Mouse (Mus musculus): ENCODE measurements at regions not wholly inside any gene's neighbourhood (a gene's known extent, or its start where the extent isn't known, plus 50 kb on each side); places are given as distances from the start of the nearest gene placed in this dataset.

- H3K4me3 ChIP-seq (ENCODE audit: insufficient read depth, low read depth, low read length): no peak overlapping the region
- 92% methylated on average over 4 of the region's 4 CpGs for WGBS
- TF ChIP-seq CTCF (conservative IDR thresholded peaks at IDR 0.05; ENCODE audit: insufficient read depth, insufficient read length, low read depth, low read length) (no peak), POLR2A (IDR thresholded peaks at IDR 0.05; ENCODE audit: low read depth, low read length) (no peak)
- no peak for DNase-seq
- H3K27ac ChIP-seq (ENCODE audit: insufficient read depth, low read depth, low read length): no peak overlapping the region
- no peaks in the 10 kb centered on the region for H3K27me3 ChIP-seq (replicated peaks; ENCODE audit: control insufficient read depth, insufficient read depth, low read length)
- H3K36me3 ChIP-seq (ENCODE audit: control insufficient read depth, insufficient read depth, low read length): no peaks in the 10 kb centered on the region
- no peaks in the 10 kb centered on the region for H3K4me1 ChIP-seq (ENCODE audit: control insufficient read depth, insufficient read depth, low read length)
Measured at GRCm38 (mm10) chr3:144352559-144352958, 147.5 kb upstream of the Lmo4 start.

- H3K27me3 ChIP-seq (replicated peaks; ENCODE audit: control insufficient read depth, insufficient read depth, low read length): no peaks in the 10 kb centered on the region
- 53% methylated on average over 9 of the region's 9 CpGs for WGBS
- H3K4me1 ChIP-seq (ENCODE audit: control insufficient read depth, insufficient read depth, low read length): no peaks in the 10 kb centered on the region
- TF ChIP-seq CTCF (conservative IDR thresholded peaks at IDR 0.05; ENCODE audit: insufficient read depth, insufficient read length, low read depth, low read length) (no peak), POLR2A (IDR thresholded peaks at IDR 0.05; ENCODE audit: low read depth, low read length) (no peak)
- H3K36me3 ChIP-seq (ENCODE audit: control insufficient read depth, insufficient read depth, low read length): no peaks in the 10 kb centered on the region
- DNase-seq: no peak
- H3K4me3 ChIP-seq (ENCODE audit: insufficient read depth, low read depth, low read length): no peak overlapping the region
- no peak overlapping the region for H3K27ac ChIP-seq (ENCODE audit: insufficient read depth, low read depth, low read length)
Measured at GRCm38 (mm10) chr3:144348431-144348830, 143.4 kb upstream of the Lmo4 start.

- H3K27me3 ChIP-seq (replicated peaks; ENCODE audit: control insufficient read depth, insufficient read depth, low read length): no peaks in the 10 kb centered on the region
- H3K4me1 ChIP-seq (ENCODE audit: control insufficient read depth, insufficient read depth, low read length): no peaks in the 10 kb centered on the region
- no peak overlapping the region for H3K4me3 ChIP-seq (ENCODE audit: insufficient read depth, low read depth, low read length)
- no peak for DNase-seq
- no peaks in the 10 kb centered on the region for H3K36me3 ChIP-seq (ENCODE audit: control insufficient read depth, insufficient read depth, low read length)
- TF ChIP-seq POLR2A (IDR thresholded peaks at IDR 0.05; ENCODE audit: low read depth, low read length) (no peak), CTCF (conservative IDR thresholded peaks at IDR 0.05; ENCODE audit: insufficient read depth, insufficient read length, low read depth, low read length) (no peak)
- WGBS: 48% methylated on average over 3 of the region's 3 CpGs
- no peak overlapping the region for H3K27ac ChIP-seq (ENCODE audit: insufficient read depth, low read depth, low read length)
Measured at GRCm38 (mm10) chr3:144335237-144335636, 130.2 kb upstream of the Lmo4 start.

GRCm38 (mm10) chr3:144334201-144334600 lies 129.2 kb upstream of the Lmo4 start:
- DNase-seq: no peak
- TF ChIP-seq POLR2A (IDR thresholded peaks at IDR 0.05; ENCODE audit: low read depth, low read length): no peak
- no peak for TF ChIP-seq CTCF (conservative IDR thresholded peaks at IDR 0.05; ENCODE audit: insufficient read depth, insufficient read length, low read depth, low read length)
- WGBS: 76% methylated on average over 5 of the region's 5 CpGs
- Histone ChIP-seq H3K4me3 (ENCODE audit: insufficient read depth, low read depth, low read length) (no peak overlapping the region), H3K4me1 (ENCODE audit: control insufficient read depth, insufficient read depth, low read length) (no peaks in the 10 kb centered on the region), H3K36me3 (ENCODE audit: control insufficient read depth, insufficient read depth, low read length) (no peaks in the 10 kb centered on the region), H3K27ac (ENCODE audit: insufficient read depth, low read depth, low read length) (no peak overlapping the region), H3K27me3 (replicated peaks; ENCODE audit: control insufficient read depth, insufficient read depth, low read length) (no peaks in the 10 kb centered on the region)

GRCm38 (mm10) chr3:144332353-144332752 lies 127.3 kb upstream of the Lmo4 start:
- DNase-seq: no peak
- 24% methylated on average over 5 of the region's 5 CpGs for WGBS
- Histone ChIP-seq H3K27ac (ENCODE audit: insufficient read depth, low read depth, low read length) (no peak overlapping the region), H3K27me3 (replicated peaks; ENCODE audit: control insufficient read depth, insufficient read depth, low read length) (no peaks in the 10 kb centered on the region), H3K36me3 (ENCODE audit: control insufficient read depth, insufficient read depth, low read length) (no peaks in the 10 kb centered on the region), H3K4me3 (ENCODE audit: insufficient read depth, low read depth, low read length) (no peak overlapping the region), H3K4me1 (ENCODE audit: control insufficient read depth, insufficient read depth, low read length) (no peaks in the 10 kb centered on the region)
- TF ChIP-seq CTCF (conservative IDR thresholded peaks at IDR 0.05; ENCODE audit: insufficient read depth, insufficient read length, low read depth, low read length) (no peak), POLR2A (IDR thresholded peaks at IDR 0.05; ENCODE audit: low read depth, low read length) (no peak)

GRCm38 (mm10) chr3:144329117-144329516 lies 124.1 kb upstream of the Lmo4 start:
- Histone ChIP-seq H3K4me1 (ENCODE audit: control insufficient read depth, insufficient read depth, low read length) (no peaks in the 10 kb centered on the region), H3K36me3 (ENCODE audit: control insufficient read depth, insufficient read depth, low read length) (no peaks in the 10 kb centered on the region), H3K27ac (ENCODE audit: insufficient read depth, low read depth, low read length) (no peak overlapping the region), H3K4me3 (ENCODE audit: insufficient read depth, low read depth, low read length) (no peak overlapping the region), H3K27me3 (replicated peaks; ENCODE audit: control insufficient read depth, insufficient read depth, low read length) (no peaks in the 10 kb centered on the region)
- no peak for TF ChIP-seq POLR2A (IDR thresholded peaks at IDR 0.05; ENCODE audit: low read depth, low read length)
- TF ChIP-seq CTCF (conservative IDR thresholded peaks at IDR 0.05; ENCODE audit: insufficient read depth, insufficient read length, low read depth, low read length): no peak
- WGBS: 72% methylated on average over 7 of the region's 7 CpGs
- DNase-seq: no peak

- H3K4me1 ChIP-seq (ENCODE audit: control insufficient read depth, insufficient read depth, low read length): no peaks in the 10 kb centered on the region
- TF ChIP-seq CTCF (conservative IDR thresholded peaks at IDR 0.05; ENCODE audit: insufficient read depth, insufficient read length, low read depth, low read length) (no peak), POLR2A (IDR thresholded peaks at IDR 0.05; ENCODE audit: low read depth, low read length) (no peak)
- H3K4me3 ChIP-seq (ENCODE audit: insufficient read depth, low read depth, low read length): no peak overlapping the region
- no peak overlapping the region for H3K27ac ChIP-seq (ENCODE audit: insufficient read depth, low read depth, low read length)
- no peaks in the 10 kb centered on the region for H3K27me3 ChIP-seq (replicated peaks; ENCODE audit: control insufficient read depth, insufficient read depth, low read length)
- no peaks in the 10 kb centered on the region for H3K36me3 ChIP-seq (ENCODE audit: control insufficient read depth, insufficient read depth, low read length)
- no peak for DNase-seq
- 93% methylated on average over 8 of the region's 8 CpGs for WGBS
Measured at GRCm38 (mm10) chr3:144327235-144327760, 122.3 kb upstream of the Lmo4 start.

Measured in kidney, adult 2 months (tissue).